Mouse (Mus musculus) common myeloid progenitor, adult 5-6 weeks (primary cell): Measurements from ENCODE around the gene Fam57b. TPM values are rescaled to one million over a fixed set of nuclear protein-coding genes. Genes with fewer than 3 reads are reported as not detected.
A peak's percentile ranks its signal among the peaks of the same experiment; 100 is the strongest.
"Not testable (repeated sequence)": the region's sequence is repeated elsewhere in the genome, so short reads cannot be mapped to it uniquely, and the experiment has no call there.

Experiments used
- ATAC-seq: replicated peaks from 2 replicates; pipeline ENCODE4 v1.8.0; 2016; ENCODE audit warnings: low read depth, mild to moderate bottlenecking, moderate TSS enrichment, inconsistent platforms; ENCODE audit not compliant: poor library complexity, severe bottlenecking
- total RNA-seq: library from RNA; stranded (forward); fragments of 200-1000, 187-1606 nt; gene quantifications from 2 replicates; pipeline ENCODE4 v1.2.3, GENCODE M21; 2017

Fam57b gene
- total RNA-seq, 1 experiment from 2014 or later: not detected

DNA sequence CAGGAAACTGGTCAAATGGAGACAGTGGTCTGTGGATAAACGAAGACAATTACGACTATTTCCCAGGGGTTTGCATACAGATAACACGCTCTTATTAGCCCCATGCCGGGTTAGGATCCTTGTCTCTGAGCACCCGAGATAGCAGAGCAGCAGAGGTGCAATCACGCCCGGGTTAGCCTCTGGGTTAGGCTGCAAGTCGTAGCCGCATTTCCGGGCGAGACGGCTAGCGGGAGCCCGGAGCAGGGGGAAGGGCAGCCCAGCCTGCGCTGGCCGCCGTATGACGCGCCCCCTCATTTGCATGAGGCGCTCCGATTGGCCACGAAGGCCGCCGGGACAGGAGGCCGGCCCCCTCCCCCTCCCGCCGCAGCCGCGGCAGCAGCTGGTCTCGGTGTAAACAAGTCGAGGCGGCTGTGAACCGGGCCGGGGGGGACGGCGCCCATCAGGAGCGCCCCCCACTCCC, 20.8 kb upstream of the Fam57b start, which contains the start of gene Ypel3:
Ypel3 (plus strand) TSS at position 358 of the 460 bp plus-strand sequence.
- peak; percentile 85 for ATAC-seq

DNA sequence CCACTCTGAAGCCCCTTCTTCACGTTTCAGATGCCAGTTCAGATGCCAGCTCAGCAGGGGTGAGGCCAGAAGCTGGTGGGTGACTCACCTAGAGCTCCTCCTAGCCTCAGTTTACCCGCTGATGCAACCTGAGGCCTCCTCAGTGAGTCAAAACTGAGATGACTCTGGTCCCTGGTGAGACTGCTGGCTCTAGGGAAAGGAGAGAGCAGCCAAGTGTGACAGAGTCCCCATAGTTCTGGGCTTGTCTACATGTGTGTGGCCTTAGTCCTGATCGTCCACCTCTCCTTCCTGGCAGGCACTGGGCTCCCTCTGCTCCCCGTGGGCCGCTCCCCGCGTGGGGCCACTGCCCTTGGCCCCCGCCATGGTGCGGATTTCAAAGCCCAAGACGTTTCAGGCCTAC, 20.0 kb upstream of the Fam57b start:
- no peak for ATAC-seq

DNA sequence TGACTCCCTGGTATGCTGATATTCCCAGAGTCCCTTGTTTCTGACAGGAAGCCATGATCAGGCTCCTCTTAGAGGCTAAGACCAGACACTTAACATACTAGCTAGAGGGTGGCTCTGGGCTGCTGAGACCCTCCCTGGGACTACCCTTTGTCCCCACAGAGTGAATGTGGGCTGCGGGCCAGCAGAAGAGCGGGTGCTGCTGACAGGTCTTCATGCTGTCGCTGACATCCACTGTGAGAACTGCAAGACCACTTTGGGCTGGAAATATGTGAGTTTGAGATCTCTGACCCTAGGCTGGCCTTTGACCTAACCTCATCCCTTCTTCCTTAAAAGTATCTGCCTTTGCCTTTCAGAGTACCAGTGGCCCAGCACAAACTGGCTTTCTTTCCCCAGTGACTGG, 19.3 kb upstream of the Fam57b start:
- no peak for ATAC-seq

DNA sequence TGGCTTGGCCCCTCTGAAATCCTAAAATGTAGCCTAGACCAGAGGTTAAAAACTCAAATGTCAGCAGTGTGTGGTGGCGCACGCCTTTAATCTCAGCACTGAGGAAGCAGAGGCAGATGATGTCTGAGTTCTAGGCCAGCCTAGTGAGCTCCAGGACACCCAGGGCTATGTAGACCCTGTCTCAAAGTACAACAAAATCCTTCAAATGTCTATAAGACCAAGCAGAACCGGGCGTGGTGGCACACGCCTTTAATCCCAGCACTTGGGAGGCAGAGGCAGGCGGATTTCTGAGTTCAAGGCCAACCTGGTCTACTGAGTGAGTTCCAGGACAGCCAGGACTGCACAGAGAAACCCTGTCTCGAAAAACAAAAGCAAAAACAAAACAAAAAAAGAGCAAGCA, 18.4 kb upstream of the Fam57b start:
- ATAC-seq: not testable (repeated sequence)

DNA sequence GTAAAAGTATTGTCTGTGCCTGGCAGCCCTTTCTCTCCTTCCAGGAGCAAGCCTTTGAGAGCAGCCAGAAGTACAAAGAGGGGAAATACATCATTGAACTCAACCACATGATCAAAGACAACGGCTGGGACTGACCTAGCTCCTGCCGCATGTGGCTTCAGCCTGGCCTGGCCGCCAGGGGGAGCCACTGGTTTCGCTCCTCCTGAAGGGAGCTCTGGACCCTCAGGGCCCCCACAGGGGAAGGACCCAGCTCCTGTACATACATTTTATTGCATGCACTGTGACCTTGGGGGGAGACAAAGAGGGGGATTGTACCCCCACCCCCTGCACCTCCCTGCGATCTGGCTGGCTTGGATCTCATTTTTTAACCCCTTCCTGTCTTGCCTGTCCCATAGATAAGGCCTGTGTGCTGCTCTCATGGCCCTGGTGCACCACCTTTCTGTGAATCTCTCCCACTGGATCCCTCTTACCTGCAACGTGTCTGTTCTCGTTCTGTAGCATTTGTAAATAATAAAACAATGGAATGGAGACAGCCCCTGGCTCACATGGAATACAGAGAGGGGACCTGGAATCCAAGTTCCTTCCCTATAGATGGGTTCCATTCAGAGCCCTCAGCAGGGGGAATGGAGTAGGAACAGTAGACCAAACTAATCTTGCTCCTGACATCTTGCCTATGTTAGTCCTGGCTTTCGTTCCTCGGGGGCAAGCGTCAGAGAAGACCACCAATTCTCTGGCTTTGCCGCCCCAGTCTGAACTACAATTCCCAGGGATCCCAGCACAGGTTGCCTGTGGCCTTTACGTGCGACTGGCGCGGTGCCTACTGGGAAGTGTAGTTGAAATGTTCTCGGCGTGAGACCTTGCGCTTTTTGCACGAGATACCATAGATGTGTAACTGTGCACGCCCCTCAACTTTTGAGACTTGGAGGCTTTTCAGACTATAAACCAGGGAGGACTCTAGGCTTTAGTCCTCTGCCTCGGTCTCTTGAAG, 17.2 kb upstream of the Fam57b start:
- ATAC-seq: peak; percentile 60

DNA sequence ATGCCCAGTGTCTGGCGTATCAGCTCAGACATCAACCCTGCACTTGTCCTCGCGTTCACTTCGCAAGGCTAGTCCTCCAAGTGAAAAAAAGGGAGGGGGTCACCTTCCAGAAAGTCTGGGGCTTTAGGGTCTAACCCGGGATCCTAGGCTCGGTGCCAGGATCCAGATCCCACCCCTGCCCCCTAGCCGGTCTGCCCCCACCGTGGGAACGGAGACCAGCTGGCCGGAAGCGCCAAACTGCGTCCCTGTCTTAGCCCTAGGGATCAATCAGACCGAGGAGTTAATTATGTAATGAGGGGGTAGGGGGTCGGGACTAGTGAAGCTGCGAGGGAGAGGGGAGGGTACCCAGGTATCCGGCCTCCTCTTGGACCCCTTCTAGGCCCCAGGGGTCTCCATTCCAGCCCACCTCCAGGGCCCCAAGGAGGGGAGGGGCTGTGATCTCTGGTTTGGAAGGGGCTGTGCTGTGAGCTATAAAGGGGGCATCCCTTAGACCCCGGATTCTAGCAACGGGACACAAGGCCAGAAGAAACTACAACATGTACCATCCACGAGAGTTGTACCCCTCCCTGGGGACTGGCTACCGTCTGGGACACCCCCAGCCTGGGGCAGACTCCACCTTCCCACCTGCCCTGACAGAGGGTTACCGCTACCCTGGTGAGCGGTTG, 16.4 kb upstream of the Fam57b start, which contains the start of gene Tbx6:
Tbx6 (plus strand) TSS at position 513 of the 665 bp plus-strand sequence.
- no peak for ATAC-seq

DNA sequence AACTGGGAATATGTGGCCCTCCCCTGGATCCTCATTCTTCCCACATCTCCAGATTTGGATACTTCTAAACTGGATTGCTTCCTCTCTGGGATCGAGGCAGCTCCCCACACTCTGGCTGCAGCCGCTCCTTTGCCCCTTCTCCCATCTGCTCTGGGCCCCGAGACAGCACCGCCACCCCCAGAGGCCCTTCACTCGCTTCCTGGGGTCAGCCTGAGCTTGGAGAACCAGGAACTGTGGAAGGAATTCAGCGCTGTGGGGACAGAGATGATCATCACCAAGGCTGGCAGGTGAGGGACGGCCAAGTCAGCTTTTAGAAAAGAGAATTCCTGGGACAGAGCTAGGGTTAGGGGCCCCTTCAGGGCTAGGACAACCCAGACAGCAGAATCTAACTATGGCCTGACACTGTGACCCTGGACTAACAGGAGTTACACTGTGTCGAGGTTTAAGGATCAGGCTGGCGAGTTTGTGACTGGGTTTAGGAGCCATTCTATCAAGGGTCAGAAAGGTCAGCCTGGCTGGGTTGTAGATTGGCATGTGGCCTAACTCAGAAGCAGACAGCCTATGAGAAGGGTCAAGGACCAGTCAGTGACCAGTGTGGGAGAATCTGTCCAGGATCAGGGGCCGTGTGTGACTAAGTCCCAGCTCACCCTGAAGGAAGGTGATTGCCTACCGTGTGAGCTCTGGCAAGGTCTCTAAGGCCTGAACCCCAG, 15.7 kb upstream of the Fam57b start:
- no peak for ATAC-seq

DNA sequence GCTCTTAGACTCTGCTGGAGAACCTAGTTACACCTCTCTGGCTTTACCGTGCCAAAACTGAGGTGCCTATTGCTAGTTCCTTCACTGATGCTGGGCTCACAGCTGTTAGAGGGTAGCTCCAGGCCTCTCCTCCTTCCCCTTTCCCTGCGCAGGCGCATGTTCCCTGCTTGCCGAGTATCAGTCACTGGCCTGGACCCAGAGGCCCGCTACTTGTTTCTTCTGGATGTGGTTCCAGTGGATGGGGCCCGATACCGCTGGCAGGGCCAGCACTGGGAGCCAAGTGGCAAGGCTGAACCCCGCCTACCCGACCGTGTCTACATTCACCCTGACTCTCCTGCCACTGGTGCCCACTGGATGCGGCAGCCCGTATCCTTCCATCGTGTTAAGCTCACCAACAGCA, 14.8 kb upstream of the Fam57b start:
- no peak for ATAC-seq

DNA sequence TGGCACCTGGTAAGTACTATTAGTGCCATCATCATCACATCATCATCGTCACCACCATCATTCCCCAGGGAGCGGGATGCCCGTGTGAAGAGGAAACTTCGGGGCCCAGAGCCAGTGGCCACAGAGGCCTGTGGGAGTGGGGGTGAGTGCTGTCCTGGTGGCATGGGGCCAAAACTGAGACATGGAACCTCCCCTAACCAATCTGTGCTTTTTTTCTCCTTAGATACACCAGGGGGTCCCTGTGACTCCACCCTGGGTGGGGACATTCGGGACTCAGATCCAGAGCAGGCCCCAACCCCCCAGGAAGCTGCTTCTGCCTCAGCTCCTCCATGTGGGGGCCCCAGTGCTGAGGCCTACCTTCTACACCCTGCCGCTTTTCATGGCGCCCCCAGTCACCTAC, 13.0 kb upstream of the Fam57b start:
- no peak for ATAC-seq

DNA sequence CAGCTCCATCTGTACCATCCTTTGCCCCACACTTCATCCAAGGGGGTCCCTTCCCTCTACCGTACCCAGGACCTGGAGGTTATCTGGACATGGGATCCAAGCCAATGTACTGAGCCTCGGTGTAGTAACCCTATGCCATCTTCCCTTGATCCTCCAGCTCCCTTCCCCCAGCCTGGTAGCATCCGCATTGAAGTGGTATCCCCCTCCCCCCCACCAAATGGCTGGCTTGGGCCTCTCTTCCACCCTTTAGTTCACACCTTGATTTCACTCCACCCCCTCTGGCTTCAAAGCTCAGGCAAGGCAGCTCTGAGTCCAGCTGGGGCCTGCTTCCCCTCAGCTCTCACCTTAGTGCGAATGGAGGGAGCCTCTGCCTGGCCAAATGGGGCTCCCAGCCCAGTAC, 12.4 kb upstream of the Fam57b start:
- ATAC-seq: no peak

DNA sequence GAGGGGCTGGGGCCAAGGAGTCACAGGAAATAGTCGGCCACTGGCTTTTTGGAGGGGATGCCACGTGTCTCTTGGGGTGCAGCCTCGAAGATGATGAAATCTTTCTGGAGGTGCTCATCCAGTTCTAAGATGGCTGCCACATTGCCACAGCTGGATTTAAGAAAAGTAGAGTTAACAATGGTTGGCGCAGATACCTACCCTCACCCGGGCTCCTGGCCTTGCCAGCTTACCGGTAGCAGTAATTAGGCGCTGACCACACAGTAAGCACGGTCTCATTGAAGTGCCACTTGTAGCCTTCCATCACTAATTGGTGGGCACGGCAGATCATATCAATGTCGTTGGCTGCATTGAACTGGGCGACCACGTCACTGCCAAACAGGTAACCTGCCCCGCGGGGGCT, 11.3 kb upstream of the Fam57b start:
- ATAC-seq: no peak

DNA sequence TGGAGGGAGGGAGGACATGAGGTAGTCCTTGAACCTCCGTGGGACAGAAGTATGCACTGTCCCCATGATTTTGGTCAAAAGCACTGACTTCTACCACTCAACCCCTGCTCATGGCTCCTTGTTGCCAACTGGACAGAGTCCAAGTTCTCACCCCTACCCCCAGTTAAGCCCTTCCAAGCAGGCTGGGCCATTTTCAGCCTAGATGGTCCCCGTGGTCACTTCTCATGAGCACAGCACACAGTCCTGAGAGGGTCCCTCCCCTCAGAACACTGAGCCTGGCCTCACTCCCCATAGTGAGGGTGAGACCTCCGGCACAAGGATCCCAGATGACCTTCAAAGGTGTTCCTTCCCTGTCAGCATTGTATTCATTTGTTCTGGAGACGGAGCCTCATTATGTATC, 8.3 kb upstream of the Fam57b start:
- ATAC-seq: no peak

DNA sequence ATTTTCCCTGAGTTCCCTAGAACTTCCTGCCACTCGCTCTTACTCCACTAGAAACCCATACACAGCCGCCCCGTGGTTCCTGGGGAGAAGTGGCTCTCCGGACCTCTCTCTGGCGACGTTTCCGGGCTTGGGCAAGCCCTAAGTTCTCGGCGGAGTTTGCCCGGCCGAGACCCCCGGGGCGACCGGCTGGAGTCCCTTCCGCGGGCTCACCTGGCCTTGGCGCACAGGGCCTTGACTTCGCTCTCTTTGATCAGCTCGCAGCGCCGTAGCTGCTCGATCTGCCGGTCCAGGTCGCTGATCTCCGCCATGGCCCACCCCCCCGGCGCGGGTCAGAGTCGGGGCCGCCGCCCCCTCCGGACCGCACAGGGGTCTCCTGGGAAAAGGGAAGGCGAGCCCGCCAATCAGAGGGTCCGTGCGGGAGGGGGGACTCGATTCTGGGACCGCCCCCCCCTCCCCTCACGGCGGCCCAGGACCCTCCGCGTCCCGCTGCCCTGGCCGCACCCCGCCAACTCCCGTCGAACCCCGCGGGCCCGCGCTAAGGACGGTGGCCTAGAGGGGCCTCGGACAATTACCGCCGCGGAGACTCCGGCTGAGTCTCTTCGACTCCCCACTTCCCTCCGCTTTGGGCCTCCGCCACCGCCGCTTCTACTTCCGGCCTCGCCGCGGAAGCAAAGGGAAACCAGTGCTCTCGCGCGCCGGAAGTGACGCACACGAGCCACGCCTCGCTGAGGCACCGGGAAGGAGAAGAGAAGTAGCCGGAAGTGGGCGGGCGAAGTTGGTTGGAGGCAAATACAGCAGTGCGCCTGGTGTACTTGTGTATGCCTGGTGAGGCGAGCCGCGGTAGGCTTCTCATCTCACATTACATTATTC, 5.4 kb upstream of the Fam57b start, which contains the start of gene Ppp4c:
Ppp4c (minus strand) TSS at position 646 of the 870 bp plus-strand sequence.
- peak; percentile 91 for ATAC-seq

DNA sequence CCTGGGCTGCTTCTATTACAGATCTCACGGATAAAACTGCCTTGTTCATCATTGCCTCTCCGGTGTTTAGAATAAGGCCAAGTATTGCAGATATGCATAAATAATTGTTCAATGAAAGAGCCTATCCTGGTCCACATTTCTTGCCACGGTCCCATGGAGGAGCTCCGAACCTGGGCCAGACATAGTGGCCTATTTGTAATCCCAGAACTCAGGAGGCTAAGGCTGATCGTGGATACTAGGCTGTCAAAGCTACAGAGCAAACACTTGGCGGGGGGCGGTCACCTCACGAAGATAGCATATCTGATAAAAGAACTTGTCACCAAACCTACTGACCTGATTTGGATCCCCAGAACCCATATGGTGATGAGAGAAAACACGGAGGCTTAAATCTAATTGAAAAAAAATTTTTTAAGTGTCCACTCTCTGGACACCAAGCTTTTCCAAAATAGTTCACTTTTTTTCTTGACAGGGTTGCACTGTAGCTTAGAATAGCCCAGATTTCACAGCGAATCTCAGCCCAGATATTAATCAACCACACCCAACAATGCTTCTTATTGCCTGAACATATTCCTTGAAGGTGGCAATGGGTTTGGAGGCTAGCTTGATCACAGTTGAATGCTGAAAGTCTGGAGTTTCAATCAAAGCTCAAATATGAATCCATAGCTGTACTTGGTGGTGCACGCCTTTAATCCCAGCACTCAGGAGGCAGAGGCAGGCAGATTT, 4.6 kb upstream of the Fam57b start:
- ATAC-seq: no peak

DNA sequence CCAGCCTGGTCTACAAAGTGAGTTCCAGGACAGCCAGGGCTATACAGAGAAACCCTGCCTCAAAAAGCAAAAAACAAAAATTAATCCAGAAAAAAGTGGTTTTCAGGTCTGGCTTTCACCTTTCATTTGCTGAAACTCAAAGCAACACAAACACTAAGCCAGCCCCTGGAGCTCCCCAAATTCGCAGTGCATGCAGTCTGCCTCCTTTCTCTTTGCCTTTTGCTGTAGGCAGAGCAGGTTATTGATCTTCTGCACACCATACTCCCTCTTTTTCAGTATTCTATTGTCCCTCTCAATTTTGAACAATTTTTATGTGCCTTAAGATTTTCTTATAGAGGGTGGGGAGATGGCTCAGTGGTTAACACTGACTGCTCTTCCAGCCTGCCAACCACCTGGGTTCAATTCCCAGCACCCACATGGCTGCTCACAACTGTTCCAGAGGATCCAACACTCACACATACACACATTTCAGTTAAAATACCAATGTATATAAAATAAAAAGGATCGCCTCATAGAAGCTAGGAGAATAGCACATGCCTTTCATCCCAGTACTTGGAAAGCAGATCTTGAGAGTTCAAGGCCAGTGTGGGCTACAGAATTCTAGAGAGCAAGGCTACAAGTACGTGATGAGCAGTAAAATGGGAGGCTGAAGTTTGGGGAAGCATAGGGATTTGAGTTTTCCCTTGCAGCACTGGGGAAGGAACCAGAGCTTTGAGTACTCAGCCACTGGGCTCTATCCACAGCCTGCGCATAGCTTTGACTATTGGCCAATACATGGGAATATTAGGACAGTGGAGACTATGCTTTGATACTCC, 3.8 kb upstream of the Fam57b start:
- no peak for ATAC-seq

DNA sequence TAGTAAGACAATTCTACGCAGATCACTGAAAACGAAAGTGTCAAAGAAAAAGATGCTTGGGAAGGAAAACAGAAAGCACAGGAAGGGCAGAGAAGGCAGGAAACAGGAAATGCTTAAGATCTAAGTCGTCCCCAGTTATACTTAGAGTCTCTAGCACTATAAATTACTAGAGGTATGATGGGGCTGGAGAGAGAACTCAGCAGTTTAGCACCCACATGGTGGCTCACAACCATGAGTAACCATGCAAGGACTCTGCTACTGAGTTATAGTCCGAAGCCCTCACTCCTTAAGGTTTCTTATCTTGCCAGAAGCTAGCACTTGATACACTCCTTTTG, 3.2 kb upstream of the Fam57b start:
- ATAC-seq: no peak

DNA sequence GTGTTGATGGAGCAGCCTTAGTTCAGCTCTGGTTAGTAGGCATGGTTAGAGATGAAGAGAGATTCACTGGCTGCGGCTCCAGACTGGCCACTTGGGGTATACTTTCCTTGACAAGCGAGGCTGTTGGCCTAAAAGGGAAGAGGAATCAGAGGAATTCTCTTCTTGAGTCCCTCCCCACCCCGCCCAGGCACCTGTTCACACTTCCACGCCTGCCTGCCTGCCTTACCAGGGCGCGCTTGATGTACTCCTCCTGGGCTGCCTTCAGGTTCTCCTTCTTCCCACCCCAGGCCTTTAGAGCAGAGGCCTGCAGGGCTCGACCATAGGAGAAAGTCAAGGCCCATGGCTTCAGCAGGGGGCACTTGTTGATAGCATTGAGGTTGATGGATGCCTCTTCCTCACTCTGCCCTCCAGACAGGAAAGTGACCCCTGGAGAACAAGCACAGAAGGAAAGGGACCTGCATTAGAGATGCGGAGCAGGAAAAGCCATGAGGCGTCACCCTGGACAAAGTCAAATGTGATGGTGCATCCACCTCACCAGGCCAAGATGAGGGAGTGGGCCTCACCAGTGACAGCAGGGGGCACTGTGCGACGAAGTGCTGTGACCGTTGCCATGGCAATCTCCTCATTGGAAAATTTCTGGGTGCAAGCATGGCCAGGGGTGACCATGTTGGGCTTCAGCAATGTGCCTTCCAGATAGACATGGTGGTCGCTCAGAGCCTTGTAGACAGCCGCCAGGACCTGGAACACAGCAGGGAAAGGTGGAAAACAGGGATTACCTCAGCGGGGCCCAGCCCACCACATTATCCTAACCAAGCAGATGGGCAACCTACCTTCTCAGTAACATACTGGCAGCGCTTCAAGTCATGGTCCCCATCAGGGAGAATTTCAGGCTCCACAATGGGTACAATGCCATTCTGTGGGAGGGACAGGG, 1.8 kb upstream of the Fam57b start:
- ATAC-seq: no peak
